Mouse (Mus musculus): ENCODE measurements at regions not wholly inside any gene's neighbourhood (a gene's known extent, or its start where the extent isn't known, plus 50 kb on each side); places are given as distances from the start of the nearest gene placed in this dataset.

GRCm38 (mm10) chr12:106727486-106727885 is 717.5 kb downstream of the Vrk1 start:
- H3K27ac ChIP-seq (replicated peaks; ENCODE audit: low read depth, low read length), result no peak overlapping the region
- H3K36me3 ChIP-seq (ENCODE audit: control insufficient read depth, insufficient read depth, low read length), result no peaks in the 10 kb centered on the region
- no peak overlapping the region for H3K4me2 ChIP-seq (ENCODE audit: low read length)
- no peak for ATAC-seq (ENCODE audit: low FRiP score, low TSS enrichment)
- no peak for DNase-seq
- H3K9me3 ChIP-seq (ENCODE audit: control insufficient read depth, low read length), result no peaks in the 10 kb centered on the region
- H3K9ac ChIP-seq (replicated peaks; ENCODE audit: low read length), result no peak overlapping the region
- no peaks in the 10 kb centered on the region for H3K27me3 ChIP-seq (ENCODE audit: control insufficient read depth, insufficient read depth, low read length)
- no peak overlapping the region for H3K4me3 ChIP-seq (replicated peaks; ENCODE audit: low read depth, low read length)
- H3K4me1 ChIP-seq (ENCODE audit: control insufficient read depth, insufficient read depth, low read length), result no peaks in the 10 kb centered on the region
- WGBS, result 74% methylated on average over 3 of the region's 3 CpGs

GRCm38 (mm10) chr12:106729686-106730085 is 719.7 kb downstream of the Vrk1 start:
- ATAC-seq (ENCODE audit: low FRiP score, low TSS enrichment), result no peak
- no peak for DNase-seq
- Histone ChIP-seq H3K4me2 (ENCODE audit: low read length) (no peak overlapping the region), H3K4me3 (replicated peaks; ENCODE audit: low read depth, low read length) (no peak overlapping the region), H3K9me3 (ENCODE audit: control insufficient read depth, low read length) (no peaks in the 10 kb centered on the region), H3K9ac (replicated peaks; ENCODE audit: low read length) (no peak overlapping the region), H3K27me3 (ENCODE audit: control insufficient read depth, insufficient read depth, low read length) (no peaks in the 10 kb centered on the region), H3K36me3 (ENCODE audit: control insufficient read depth, insufficient read depth, low read length) (no peaks in the 10 kb centered on the region), H3K27ac (replicated peaks; ENCODE audit: low read depth, low read length) (no peak overlapping the region), H3K4me1 (ENCODE audit: control insufficient read depth, insufficient read depth, low read length) (no peaks in the 10 kb centered on the region)
- 92% methylated on average over 5 of the region's 5 CpGs for WGBS

GRCm38 (mm10) chr12:106732108-106732857 is 722.3 kb downstream of the Vrk1 start:
- no peaks in the 10 kb centered on the region for H3K9me3 ChIP-seq (ENCODE audit: control insufficient read depth, low read length)
- no peak overlapping the region for H3K4me3 ChIP-seq (replicated peaks; ENCODE audit: low read depth, low read length)
- no peaks in the 10 kb centered on the region for H3K36me3 ChIP-seq (ENCODE audit: control insufficient read depth, insufficient read depth, low read length)
- H3K27ac ChIP-seq (replicated peaks; ENCODE audit: low read depth, low read length), result no peak overlapping the region
- H3K27me3 ChIP-seq (ENCODE audit: control insufficient read depth, insufficient read depth, low read length), result no peaks in the 10 kb centered on the region
- H3K4me2 ChIP-seq (ENCODE audit: low read length), result no peak overlapping the region
- no peak for DNase-seq
- H3K4me1 ChIP-seq (ENCODE audit: control insufficient read depth, insufficient read depth, low read length), result no peaks in the 10 kb centered on the region
- WGBS, result 77% methylated on average over 16 of the region's 16 CpGs
- H3K9ac ChIP-seq (replicated peaks; ENCODE audit: low read length), result no peak overlapping the region
- ATAC-seq (ENCODE audit: low FRiP score, low TSS enrichment), result no peak

- DNase-seq (no peak), ATAC-seq (ENCODE audit: low FRiP score, low TSS enrichment) (no peak)
- H3K9me3 ChIP-seq (ENCODE audit: control insufficient read depth, low read length), result no peaks in the 10 kb centered on the region
- H3K4me2 ChIP-seq (ENCODE audit: low read length), result no peak overlapping the region
- H3K9ac ChIP-seq (replicated peaks; ENCODE audit: low read length), result no peak overlapping the region
- 92% methylated on average over 8 of the region's 8 CpGs for WGBS
- H3K4me3 ChIP-seq (replicated peaks; ENCODE audit: low read depth, low read length), result no peak overlapping the region
- H3K27ac ChIP-seq (replicated peaks; ENCODE audit: low read depth, low read length), result no peak overlapping the region
- no peaks in the 10 kb centered on the region for H3K36me3 ChIP-seq (ENCODE audit: control insufficient read depth, insufficient read depth, low read length)
- no peaks in the 10 kb centered on the region for H3K27me3 ChIP-seq (ENCODE audit: control insufficient read depth, insufficient read depth, low read length)
- H3K4me1 ChIP-seq (ENCODE audit: control insufficient read depth, insufficient read depth, low read length), result no peaks in the 10 kb centered on the region
These were observed 738.7 kb downstream of the Vrk1 start for GRCm38 (mm10) chr12:106748765-106749164.

- no peak for DNase-seq
- Histone ChIP-seq H3K4me2 (ENCODE audit: low read length) (no peak overlapping the region), H3K9me3 (ENCODE audit: control insufficient read depth, low read length) (peaks cover 5% of the 10 kb centered on the region; the same call in 1 of the 2 replicates), H3K4me3 (replicated peaks; ENCODE audit: low read depth, low read length) (no peak overlapping the region), H3K4me1 (ENCODE audit: control insufficient read depth, insufficient read depth, low read length) (no peaks in the 10 kb centered on the region), H3K27me3 (ENCODE audit: control insufficient read depth, insufficient read depth, low read length) (no peaks in the 10 kb centered on the region), H3K9ac (replicated peaks; ENCODE audit: low read length) (no peak overlapping the region), H3K27ac (replicated peaks; ENCODE audit: low read depth, low read length) (no peak overlapping the region), H3K36me3 (ENCODE audit: control insufficient read depth, insufficient read depth, low read length) (no peaks in the 10 kb centered on the region)
- no peak for ATAC-seq (ENCODE audit: low FRiP score, low TSS enrichment)
- 83% methylated on average over 7 of the region's 7 CpGs for WGBS
These were observed 724.9 kb upstream of the 3110018I06Rik start for GRCm38 (mm10) chr12:106763552-106763951.

GRCm38 (mm10) chr12:106764516-106764915 is 723.9 kb upstream of the 3110018I06Rik start:
- no peak overlapping the region for H3K4me3 ChIP-seq (replicated peaks; ENCODE audit: low read depth, low read length)
- no peak overlapping the region for H3K4me2 ChIP-seq (ENCODE audit: low read length)
- 84% methylated on average over 7 of the region's 7 CpGs for WGBS
- no peaks in the 10 kb centered on the region for H3K9me3 ChIP-seq (ENCODE audit: control insufficient read depth, low read length)
- H3K27me3 ChIP-seq (ENCODE audit: control insufficient read depth, insufficient read depth, low read length), result no peaks in the 10 kb centered on the region
- H3K27ac ChIP-seq (replicated peaks; ENCODE audit: low read depth, low read length), result no peak overlapping the region
- H3K4me1 ChIP-seq (ENCODE audit: control insufficient read depth, insufficient read depth, low read length), result no peaks in the 10 kb centered on the region
- no peak for ATAC-seq (ENCODE audit: low FRiP score, low TSS enrichment)
- no peaks in the 10 kb centered on the region for H3K36me3 ChIP-seq (ENCODE audit: control insufficient read depth, insufficient read depth, low read length)
- no peak overlapping the region for H3K9ac ChIP-seq (replicated peaks; ENCODE audit: low read length)
- no peak for DNase-seq

GRCm38 (mm10) chr12:106773536-106773935 is 714.9 kb upstream of the 3110018I06Rik start:
- no peak for DNase-seq
- 74% methylated on average over 4 of the region's 4 CpGs for WGBS

GRCm38 (mm10) chr12:106796596-106796995 is 691.8 kb upstream of the 3110018I06Rik start:
- Histone ChIP-seq H3K9me3 (ENCODE audit: control insufficient read depth, low read length) (no peaks in the 10 kb centered on the region), H3K9ac (replicated peaks; ENCODE audit: low read length) (no peak overlapping the region), H3K36me3 (ENCODE audit: control insufficient read depth, insufficient read depth, low read length) (no peaks in the 10 kb centered on the region), H3K4me2 (ENCODE audit: low read length) (no peak overlapping the region), H3K4me1 (ENCODE audit: control insufficient read depth, insufficient read depth, low read length) (no peaks in the 10 kb centered on the region), H3K27ac (replicated peaks; ENCODE audit: low read depth, low read length) (no peak overlapping the region), H3K27me3 (ENCODE audit: control insufficient read depth, insufficient read depth, low read length) (no peaks in the 10 kb centered on the region), H3K4me3 (replicated peaks; ENCODE audit: low read depth, low read length) (no peak overlapping the region)
- no peak for DNase-seq
- no peak for ATAC-seq (ENCODE audit: low FRiP score, low TSS enrichment)
- WGBS, result 83% methylated on average over 7 of the region's 7 CpGs

More at GRCm38 (mm10) chr12:106773536-106773935, 714.9 kb upstream of the 3110018I06Rik start:
- Histone ChIP-seq H3K9me3 (ENCODE audit: control insufficient read depth, low read length) (no peaks in the 10 kb centered on the region), H3K27me3 (ENCODE audit: control insufficient read depth, insufficient read depth, low read length) (no peaks in the 10 kb centered on the region), H3K36me3 (ENCODE audit: control insufficient read depth, insufficient read depth, low read length) (no peaks in the 10 kb centered on the region), H3K9ac (replicated peaks; ENCODE audit: low read length) (no peak overlapping the region), H3K4me1 (ENCODE audit: control insufficient read depth, insufficient read depth, low read length) (no peaks in the 10 kb centered on the region), H3K4me3 (replicated peaks; ENCODE audit: low read depth, low read length) (no peak overlapping the region), H3K27ac (replicated peaks; ENCODE audit: low read depth, low read length) (no peak overlapping the region), H3K4me2 (ENCODE audit: low read length) (no peak overlapping the region)
- no peak for ATAC-seq (ENCODE audit: low FRiP score, low TSS enrichment)

- Histone ChIP-seq H3K4me1 (ENCODE audit: control insufficient read depth, insufficient read depth, low read length) (no peaks in the 10 kb centered on the region), H3K4me2 (ENCODE audit: low read length) (no peak overlapping the region), H3K9ac (replicated peaks; ENCODE audit: low read length) (no peak overlapping the region), H3K4me3 (replicated peaks; ENCODE audit: low read depth, low read length) (no peak overlapping the region), H3K36me3 (ENCODE audit: control insufficient read depth, insufficient read depth, low read length) (no peaks in the 10 kb centered on the region), H3K9me3 (ENCODE audit: control insufficient read depth, low read length) (0 out of 2 replicates have a peak, but pooled peaks cover 5% of the 10 kb centered on the region), H3K27me3 (ENCODE audit: control insufficient read depth, insufficient read depth, low read length) (no peaks in the 10 kb centered on the region), H3K27ac (replicated peaks; ENCODE audit: low read depth, low read length) (no peak overlapping the region)
- no peak for DNase-seq
- 87% methylated on average over 6 of the region's 6 CpGs for WGBS
- no peak for ATAC-seq (ENCODE audit: low FRiP score, low TSS enrichment)
These were observed 668.7 kb upstream of the 3110018I06Rik start for GRCm38 (mm10) chr12:106819736-106820135.

Measured in midbrain, embryonic 14.5 days (tissue).